Mouse (Mus musculus): ENCODE measurements around the gene St8sia1.

The St8sia1 gene

DNA sequence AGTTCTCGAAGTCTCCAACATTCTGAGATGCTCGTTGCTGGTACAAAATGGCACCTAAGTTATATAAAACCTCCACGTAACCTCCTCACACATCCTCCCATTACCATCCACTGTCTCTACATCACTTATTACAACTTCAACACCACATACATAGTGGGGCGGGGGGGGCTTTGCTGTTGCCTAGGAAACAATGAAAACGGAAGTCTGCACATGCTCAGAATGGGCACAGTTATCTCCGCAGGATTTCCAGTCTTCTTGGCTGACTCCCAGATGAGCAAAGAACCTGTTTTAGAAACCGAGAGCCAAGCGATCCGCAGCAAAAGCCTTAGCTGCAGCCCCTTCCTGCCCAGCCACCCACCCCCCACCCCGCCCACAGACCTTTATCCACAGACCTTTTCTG is 174.5 kb downstream of the St8sia1 start:
- DNase-seq (ENCODE audit: extremely low spot score) = no peak

DNA sequence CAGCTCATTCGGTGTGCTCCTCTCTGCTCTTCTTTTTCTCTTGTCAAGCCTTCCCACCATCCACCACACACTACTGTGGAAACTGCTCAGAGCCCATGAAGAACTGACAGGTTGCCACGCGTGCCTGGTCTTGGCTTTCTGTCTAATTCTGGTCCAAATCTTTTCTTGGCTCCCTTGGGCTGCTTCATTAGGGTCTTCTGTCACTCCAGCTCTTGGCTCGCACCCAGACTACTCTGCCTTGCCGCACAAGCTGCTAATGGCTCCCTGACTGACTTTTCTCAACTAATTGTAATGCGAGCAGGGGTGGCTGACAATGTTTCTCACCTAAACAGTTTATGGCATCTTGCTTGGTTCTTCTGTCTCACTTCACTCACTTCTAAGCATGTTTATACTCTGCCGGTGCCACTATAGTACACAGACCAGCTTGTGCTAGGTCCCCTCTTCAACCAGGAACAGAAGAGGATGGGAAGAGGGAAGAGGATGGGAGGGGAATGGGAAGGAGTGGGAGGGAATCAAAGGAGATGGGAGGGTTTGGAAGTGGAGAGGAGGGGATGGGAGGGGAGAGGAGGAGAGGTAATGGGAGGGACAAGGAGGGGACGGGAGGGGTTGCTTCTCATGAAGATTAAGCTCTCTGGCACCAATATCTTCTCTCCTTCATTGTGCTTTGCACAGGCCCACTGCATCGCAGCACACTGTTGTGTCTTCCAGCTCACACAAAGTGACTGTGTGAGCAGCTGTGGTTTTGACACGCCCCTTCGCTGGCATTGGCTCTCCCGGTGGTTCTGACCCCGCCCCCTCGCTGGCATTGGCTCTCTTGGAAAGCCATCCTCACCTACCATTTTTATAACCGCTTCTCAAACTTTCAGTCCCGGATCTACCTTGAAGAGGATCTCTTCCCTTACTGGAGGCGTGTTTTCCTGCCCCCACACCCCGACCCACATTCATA is 175.9 kb downstream of the St8sia1 start:
- DNase-seq (ENCODE audit: extremely low spot score) = no peak

DNA sequence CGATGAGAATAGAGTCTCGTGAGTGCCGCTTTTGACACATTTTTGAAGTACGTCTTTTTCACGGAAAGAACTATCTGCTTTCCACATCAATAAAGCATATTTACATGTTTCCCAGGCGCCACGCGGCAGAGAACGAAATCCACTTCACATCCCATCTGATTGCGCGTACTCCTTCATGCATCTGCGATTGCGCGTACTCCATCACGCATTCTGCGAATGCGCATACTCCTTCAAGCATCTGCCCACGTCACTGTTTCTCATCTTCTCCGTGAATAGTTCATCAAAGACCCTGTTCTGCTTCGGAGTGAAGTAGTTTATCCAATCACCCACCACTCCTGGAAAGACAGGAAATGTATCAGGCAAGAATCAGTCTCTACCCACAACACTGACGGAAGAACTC is 178.1 kb downstream of the St8sia1 start:
- DNase-seq (ENCODE audit: extremely low spot score) = no peak

DNA sequence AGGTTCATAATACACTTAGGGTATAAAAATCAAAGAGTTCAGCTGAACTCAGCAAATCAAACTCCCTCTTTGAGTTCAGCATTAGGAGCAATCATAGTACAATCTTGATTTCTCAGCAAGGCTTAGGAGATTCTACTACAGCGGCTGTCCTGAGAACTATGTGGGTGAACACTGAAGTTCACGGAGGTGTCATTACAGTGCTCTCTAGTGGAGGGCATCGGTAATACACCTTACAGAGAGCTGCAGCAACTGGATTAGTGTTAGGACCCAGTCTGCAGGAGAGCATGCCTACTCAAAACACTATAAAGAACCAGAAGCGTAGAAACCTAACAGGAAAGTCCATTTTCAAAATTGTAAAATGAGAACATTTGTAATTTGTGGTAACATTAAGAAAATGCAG is 178.9 kb downstream of the St8sia1 start:
- peak; percentile 50 for DNase-seq (ENCODE audit: extremely low spot score)

DNA sequence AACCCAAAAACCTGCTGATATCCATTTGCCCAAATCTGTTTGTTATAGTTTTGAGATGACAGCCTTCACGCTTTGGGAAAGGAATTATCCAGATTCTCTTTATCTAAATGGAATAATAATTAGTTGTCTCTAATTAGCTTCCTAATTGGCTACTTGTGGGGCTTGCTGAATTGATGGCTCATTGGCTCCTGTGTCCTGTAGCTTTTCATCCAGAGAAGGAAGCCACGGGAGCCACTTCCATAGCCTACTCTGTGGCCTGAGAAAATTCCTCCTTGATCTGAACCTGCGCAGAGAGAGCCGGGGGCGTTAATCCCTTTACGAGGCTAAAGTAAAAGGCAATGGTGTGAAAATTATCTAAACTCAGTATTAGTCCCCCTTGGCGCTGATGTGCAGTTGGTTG is 183.0 kb downstream of the St8sia1 start:
- DNase-seq (ENCODE audit: extremely low spot score) = no peak

DNA sequence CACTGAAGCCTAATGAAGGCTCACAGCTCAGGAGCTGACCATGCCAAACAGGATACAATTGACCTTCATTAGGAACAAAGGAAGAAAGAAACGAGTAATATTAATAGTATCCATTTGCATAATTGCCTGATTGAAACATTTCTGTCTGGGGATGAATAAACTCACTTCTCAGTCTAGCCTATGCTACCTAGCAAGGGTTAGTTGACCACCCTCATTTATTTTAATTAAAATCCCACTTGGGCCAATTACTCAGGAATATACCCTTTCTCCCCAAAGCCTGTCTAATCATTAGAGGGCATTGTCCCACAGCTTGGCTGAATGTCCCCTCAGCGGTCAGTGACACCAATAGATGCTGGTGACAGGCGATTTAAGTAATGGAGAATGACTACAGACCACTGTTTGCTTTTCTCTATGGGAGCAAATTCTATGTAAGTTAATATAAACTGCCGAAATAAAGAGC is 183.6 kb downstream of the St8sia1 start:
- no peak for DNase-seq (ENCODE audit: extremely low spot score)

DNA sequence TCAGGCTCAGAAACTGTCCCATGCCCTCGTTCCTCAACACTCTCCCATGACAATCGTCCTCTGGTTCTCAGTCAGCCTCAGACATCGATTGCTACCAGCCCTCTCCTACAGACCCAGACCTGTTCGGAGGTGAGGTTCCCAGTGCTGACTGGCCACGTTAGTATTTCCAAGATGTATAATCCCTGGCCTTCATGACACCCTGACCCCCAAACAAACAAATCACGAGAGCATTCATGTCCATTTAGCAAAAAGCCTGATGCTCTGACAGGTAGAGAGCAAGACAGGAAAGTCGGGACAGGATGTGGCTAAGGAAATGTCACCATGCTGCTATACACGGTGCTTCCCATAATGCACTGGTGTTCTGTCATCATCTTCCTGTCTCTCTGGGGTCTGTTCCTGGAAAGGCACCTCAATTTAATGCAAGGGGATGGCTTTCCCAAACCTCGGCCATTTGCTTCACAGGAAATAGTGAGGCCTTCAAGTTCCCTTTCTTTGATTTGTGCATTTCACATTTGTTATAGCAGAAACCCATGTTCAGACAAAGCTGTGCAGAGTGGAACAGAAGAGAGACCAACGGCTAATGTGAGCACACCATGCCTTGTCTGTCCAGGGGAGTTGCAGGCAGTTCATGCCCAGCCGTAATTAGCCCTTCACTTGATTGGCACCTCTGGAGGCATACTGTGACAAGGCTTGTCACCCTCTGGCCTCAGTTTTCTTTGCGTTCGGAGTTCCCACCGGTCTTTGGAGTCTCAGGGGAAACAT is 184.3 kb downstream of the St8sia1 start:
- DNase-seq (ENCODE audit: extremely low spot score) = no peak

DNA sequence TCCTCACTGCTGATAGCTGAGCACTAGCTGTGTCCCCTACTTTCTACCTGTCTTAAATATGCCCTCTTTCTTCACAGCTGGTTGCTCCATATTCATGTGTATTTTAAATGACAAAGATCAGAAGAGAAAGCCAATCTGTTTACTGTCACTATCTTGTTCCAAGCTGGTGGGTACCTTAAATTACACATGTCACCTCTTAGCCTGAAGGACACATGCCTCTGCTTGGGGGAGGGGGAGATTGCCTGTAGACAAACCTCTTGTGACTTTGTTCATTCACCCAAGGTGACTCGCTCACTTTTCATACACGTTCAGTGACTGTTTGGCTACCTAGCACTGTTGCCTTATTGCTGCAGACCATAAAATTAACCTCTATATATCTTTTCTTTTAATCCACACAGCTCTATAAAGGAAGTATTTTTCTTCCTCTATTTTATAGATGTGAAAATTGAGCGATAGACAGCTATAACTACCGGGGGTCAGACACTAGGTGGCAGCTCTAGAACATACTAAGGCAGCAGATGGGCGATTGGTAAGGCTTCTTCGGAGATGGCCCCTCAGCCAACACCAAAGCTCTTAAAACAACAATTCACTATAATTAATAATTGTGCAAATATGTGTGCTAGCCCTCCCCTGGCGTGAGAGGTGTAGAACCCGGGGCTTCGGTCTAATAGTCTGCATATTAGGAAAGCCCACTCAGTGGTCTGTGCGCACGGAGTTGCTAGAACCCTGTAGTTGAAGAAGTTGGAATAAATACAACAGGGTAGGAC is 185.0 kb downstream of the St8sia1 start:
- DNase-seq (ENCODE audit: extremely low spot score) = no peak

DNA sequence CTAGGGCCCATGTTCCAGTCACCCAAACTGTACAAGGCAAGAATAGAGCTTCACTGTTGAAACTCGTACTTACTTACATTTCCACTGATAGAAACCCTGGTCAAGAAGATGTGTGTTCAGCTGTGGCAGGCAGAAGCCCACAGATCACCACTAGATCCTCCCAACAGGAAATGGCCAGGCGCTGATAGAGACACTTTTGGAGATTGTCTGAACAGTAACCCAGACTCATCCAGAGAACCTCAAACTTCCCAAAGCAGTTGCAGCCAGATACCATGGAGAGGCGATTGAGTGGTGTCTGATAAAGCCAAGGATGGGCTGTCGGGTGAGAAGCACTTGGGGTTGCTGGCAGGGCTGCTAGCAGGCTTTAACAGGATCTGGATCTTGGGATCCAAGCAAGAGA is 187.3 kb downstream of the St8sia1 start:
- DNase-seq (ENCODE audit: extremely low spot score) = no peak

DNA sequence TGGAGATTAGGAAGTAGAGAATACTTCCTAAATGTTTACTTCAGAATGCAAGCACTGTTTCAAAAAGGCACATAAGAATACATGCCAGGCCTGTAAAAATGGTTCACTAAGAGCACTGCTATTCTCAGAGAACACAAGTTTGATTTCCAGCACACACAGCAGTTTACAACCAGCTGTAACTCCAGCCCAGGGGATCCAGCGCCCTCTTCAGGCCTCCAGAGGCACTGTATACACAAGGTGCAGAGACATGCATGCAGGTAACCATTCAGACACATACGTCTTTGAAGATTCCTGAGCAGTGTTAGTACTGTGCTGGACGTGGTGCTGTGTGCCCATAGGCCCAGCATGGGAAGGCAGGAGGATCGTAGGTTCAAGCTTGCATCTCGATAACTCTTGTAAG is 190.7 kb downstream of the St8sia1 start:
- DNase-seq (ENCODE audit: extremely low spot score) = no peak

DNA sequence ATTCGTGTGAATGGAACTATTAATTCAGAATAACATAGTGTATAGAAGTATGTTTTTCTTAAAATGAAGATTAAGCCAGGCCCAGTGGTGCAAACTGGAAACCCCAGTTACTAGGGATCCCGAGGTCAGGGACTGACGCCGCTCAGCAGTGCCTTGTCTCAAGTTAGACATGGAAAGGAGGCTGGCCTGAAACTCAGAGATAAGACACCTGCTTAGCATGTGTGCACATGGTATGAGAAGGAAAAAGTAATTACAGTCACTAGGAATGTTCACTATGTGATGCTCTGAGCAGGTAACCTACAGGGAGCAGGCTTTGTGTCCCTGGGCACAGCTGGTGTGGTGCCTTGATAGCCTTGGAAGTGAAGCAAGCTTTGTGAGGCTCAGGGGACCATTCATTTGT is 192.6 kb downstream of the St8sia1 start:
- no peak for DNase-seq (ENCODE audit: extremely low spot score)
